Mouse (Mus musculus) kidney, embryonic 16.5 days (tissue): ENCODE data around the gene Uqcr11. TPM values are rescaled to one million over a fixed set of nuclear protein-coding genes. Genes with fewer than 3 reads are reported as not detected.

Experiments used
- ATAC-seq: fragments of 200-750 bp; cut with Nextera tagmentation; 2 replicates; pipeline ENCODE4 v1.8.0; 2017; ENCODE audit warnings: moderate TSS enrichment; ENCODE audit not compliant: low FRiP score, low TSS enrichment
- H3K27ac ChIP-seq: fragments of 300-500 bp; sonication (generic); 2 replicates; pipeline ENCODE4 v1.5.1; 2014; ENCODE audit warnings: low read length
- H3K27me3 ChIP-seq: fragments of 300-500 bp; sonication (generic); 2 replicates; pipeline ENCODE4 v1.6.1; 2014; ENCODE audit warnings: low read length, control low read depth, mixed read lengths; ENCODE audit not compliant: insufficient read depth
- H3K36me3 ChIP-seq: fragments of 300-500 bp; sonication (generic); 2 replicates; pipeline ENCODE4 v1.6.1; 2014; ENCODE audit warnings: low read length, control low read depth, mixed read lengths; ENCODE audit not compliant: insufficient read depth
- H3K4me1 ChIP-seq: fragments of 300-500 bp; sonication (generic); 2 replicates; pipeline ENCODE4 v1.6.1; 2014; ENCODE audit warnings: low read length, control low read depth, mixed read lengths; ENCODE audit not compliant: insufficient read depth
- H3K4me2 ChIP-seq: fragments of 300-500 bp; sonication (generic); replicated peaks from 2 replicates; pipeline ENCODE4 v1.6.1; 2014; ENCODE audit warnings: low read depth, low read length
- H3K4me3 ChIP-seq: fragments of 300-500 bp; sonication (generic); 2 replicates; pipeline ENCODE4 v1.5.1; 2014; ENCODE audit warnings: mild to moderate bottlenecking, low read length
- H3K9ac ChIP-seq: fragments of 300-500 bp; sonication (generic); replicated peaks from 2 replicates; pipeline ENCODE4 v1.6.1; 2014; ENCODE audit warnings: low read length
- H3K9me3 ChIP-seq: fragments of 300-500 bp; sonication (generic); 2 replicates; pipeline ENCODE4 v1.6.1; 2016; ENCODE audit warnings: low read length, control low read depth
- WGBS: fragments of 180-500 bp; shearing (Covaris S2); extraction: QIAGEN DNeasy Blood & Tissue Kit; methylation state at CpG from one replicate; pipeline ENCODE4 v1.1.7; 2014; 5-methylcytosine and 5-hydroxymethylcytosine counted together
- polyA plus RNA-seq: library from polyadenylated mRNA; unstranded; fragments of >200 nt; fragmentation: Nextera tagmentation; extraction: Ambion mirVana; gene quantifications from 2 replicates; pipeline ENCODE4 v1.2.1, GENCODE M21; 2015

Gene Uqcr11
- polyA plus RNA-seq, 1 experiment from 2014 or later = 906 TPM

GRCm38 (mm10) chr10:80383431-80383830 is 23.2 kb downstream of the Uqcr11 start:
- Histone ChIP-seq H3K4me2 (no peak overlapping the region), H3K4me3 (no peak overlapping the region), H3K4me1 (peaks cover 36% of the 10 kb centered on the region), H3K36me3 (peaks cover 45% of the 10 kb centered on the region), H3K27me3 (no peaks in the 10 kb centered on the region), H3K27ac (no peak overlapping the region), H3K9ac (no peak overlapping the region; the same call in 1 of the 2 replicates), H3K9me3 (no peaks in the 10 kb centered on the region)
- 46% methylated on average over 4 of the region's 4 CpGs for WGBS
- ATAC-seq = no peak

- ATAC-seq = no peak
These were observed 23.8 kb downstream of the Uqcr11 start for GRCm38 (mm10) chr10:80382641-80383365.

GRCm38 (mm10) chr10:80377716-80378115 is 28.9 kb downstream of the Uqcr11 start:
- H3K36me3 ChIP-seq = peaks cover 29% of the 10 kb centered on the region
- ATAC-seq = no peak
- H3K27ac ChIP-seq = no peak overlapping the region
- WGBS = 53% methylated on average over 10 of the region's 10 CpGs
- H3K4me2 ChIP-seq = no peak overlapping the region
- H3K9ac ChIP-seq = no peak overlapping the region
- H3K4me1 ChIP-seq = peaks cover 5% of the 10 kb centered on the region; the same call in 1 of the 2 replicates
- no peaks in the 10 kb centered on the region for H3K27me3 ChIP-seq
- H3K4me3 ChIP-seq = no peak overlapping the region
- H3K9me3 ChIP-seq = no peaks in the 10 kb centered on the region

More at GRCm38 (mm10) chr10:80382641-80383365, 23.8 kb downstream of the Uqcr11 start:
- no peaks in the 10 kb centered on the region for H3K9me3 ChIP-seq
- no peak overlapping the region for H3K4me3 ChIP-seq
- no peak overlapping the region; the same call in 1 of the 2 replicates for H3K9ac ChIP-seq
- H3K4me2 ChIP-seq = no peak overlapping the region
- peaks cover 30% of the 10 kb centered on the region for H3K4me1 ChIP-seq
- H3K27me3 ChIP-seq = no peaks in the 10 kb centered on the region
- 79% methylated on average over 7 of the region's 7 CpGs for WGBS
- peaks cover 45% of the 10 kb centered on the region for H3K36me3 ChIP-seq
- H3K27ac ChIP-seq = no peak overlapping the region

- Histone ChIP-seq H3K4me2 (no peak overlapping the region), H3K9ac (no peak overlapping the region), H3K27ac (no peak overlapping the region), H3K36me3 (peaks cover 14% of the 10 kb centered on the region), H3K4me1 (peaks cover 6% of the 10 kb centered on the region; the same call in 1 of the 2 replicates), H3K4me3 (no peak overlapping the region), H3K9me3 (no peaks in the 10 kb centered on the region), H3K27me3 (no peaks in the 10 kb centered on the region)
- 2% methylated on average over 7 of the region's 7 CpGs for WGBS
- no peak for ATAC-seq
These were observed 30.5 kb downstream of the Uqcr11 start for GRCm38 (mm10) chr10:80376160-80376559.

- 0 out of 2 replicates have a peak, but pooled peaks cover 3% of the 10 kb centered on the region for H3K4me1 ChIP-seq
- H3K4me2 ChIP-seq = no peak overlapping the region
- no peak overlapping the region for H3K4me3 ChIP-seq
- no peaks in the 10 kb centered on the region for H3K27me3 ChIP-seq
- 22% methylated on average over 6 of the region's 6 CpGs for WGBS
- no peak overlapping the region for H3K9ac ChIP-seq
- H3K36me3 ChIP-seq = no peaks in the 10 kb centered on the region
- ATAC-seq = no peak
- no peak overlapping the region for H3K27ac ChIP-seq
- no peaks in the 10 kb centered on the region for H3K9me3 ChIP-seq
These were observed 32.6 kb downstream of the Uqcr11 start for GRCm38 (mm10) chr10:80374063-80374462.

GRCm38 (mm10) chr10:80372706-80373105 is 33.9 kb downstream of the Uqcr11 start:
- H3K27ac ChIP-seq = no peak overlapping the region
- 84% methylated on average over 6 of the region's 6 CpGs for WGBS
- no peaks in the 10 kb centered on the region for H3K36me3 ChIP-seq
- H3K9ac ChIP-seq = no peak overlapping the region
- ATAC-seq = no peak
- no peak overlapping the region for H3K4me3 ChIP-seq
- H3K9me3 ChIP-seq = no peaks in the 10 kb centered on the region
- H3K27me3 ChIP-seq = no peaks in the 10 kb centered on the region
- H3K4me1 ChIP-seq = 0 out of 2 replicates have a peak, but pooled peaks cover 3% of the 10 kb centered on the region
- no peak overlapping the region for H3K4me2 ChIP-seq

GRCm38 (mm10) chr10:80371983-80372382 is 34.6 kb downstream of the Uqcr11 start:
- H3K4me2 ChIP-seq = peak overlapping the region; percentile 29; the same call in 1 of the 2 replicates
- peak; percentile 1; the same call in 1 of the 2 replicates for ATAC-seq
- WGBS = 46% methylated on average over 9 of the region's 9 CpGs
- H3K4me3 ChIP-seq = peak overlapping the region; percentile 32
- no peaks in the 10 kb centered on the region for H3K36me3 ChIP-seq
- no peak overlapping the region for H3K27ac ChIP-seq
- H3K9ac ChIP-seq = no peak overlapping the region
- no peaks in the 10 kb centered on the region for H3K9me3 ChIP-seq
- no peaks in the 10 kb centered on the region for H3K27me3 ChIP-seq
- H3K4me1 ChIP-seq = 0 out of 2 replicates have a peak, but pooled peaks cover 3% of the 10 kb centered on the region

- Histone ChIP-seq H3K9ac (no peak overlapping the region), H3K4me3 (peak overlapping the region; percentile 32), H3K27ac (no peak overlapping the region), H3K4me2 (peak overlapping the region; percentile 29; the same call in 1 of the 2 replicates), H3K4me1 (0 out of 2 replicates have a peak, but pooled peaks cover 3% of the 10 kb centered on the region), H3K9me3 (no peaks in the 10 kb centered on the region), H3K36me3 (no peaks in the 10 kb centered on the region), H3K27me3 (no peaks in the 10 kb centered on the region)
- 3% methylated on average over 12 of the region's 12 CpGs for WGBS
- peak; percentile 72 for ATAC-seq
These were observed 35.1 kb downstream of the Uqcr11 start for GRCm38 (mm10) chr10:80371411-80371966.

- H3K4me3 ChIP-seq = no peak overlapping the region
- no peak overlapping the region for H3K27ac ChIP-seq
- no peak overlapping the region for H3K4me2 ChIP-seq
- H3K9ac ChIP-seq = no peak overlapping the region
- no peak for ATAC-seq
- no peaks in the 10 kb centered on the region for H3K36me3 ChIP-seq
- WGBS = 77% methylated on average over 21 of the region's 21 CpGs
- no peaks in the 10 kb centered on the region for H3K9me3 ChIP-seq
- H3K4me1 ChIP-seq = 0 out of 2 replicates have a peak, but pooled peaks cover 3% of the 10 kb centered on the region
- H3K27me3 ChIP-seq = no peaks in the 10 kb centered on the region
These were observed 36.5 kb downstream of the Uqcr11 start for GRCm38 (mm10) chr10:80369995-80370747.
